Mouse (Mus musculus) heart, postnatal 0 days (tissue): Measurements from ENCODE around the gene Fmc1. TPM values are rescaled to one million over a fixed set of nuclear protein-coding genes. Genes with fewer than 3 reads are reported as not detected.
"Not testable (repeated sequence)": the region's sequence is repeated elsewhere in the genome, so short reads cannot be mapped to it uniquely, and the experiment has no call there.

Source experiments
- ATAC-seq: fragments of 200-750 bp; cut with Nextera tagmentation; 2 replicates; pipeline ENCODE4 v1.8.0; 2017; ENCODE audit warnings: low read depth, moderate number of reproducible peaks, moderate library complexity; ENCODE audit not compliant: insufficient read depth
- DNase-seq: peaks from one replicate; pipeline ENCODE4 v3.0.0-alpha.2; 2016; ENCODE audit warnings: low spot score
- H3K27ac ChIP-seq: fragments of 300-500 bp; sonication (generic); 2 replicates; pipeline ENCODE4 v1.5.1; 2014; ENCODE audit warnings: low read depth, mild to moderate bottlenecking
- H3K27me3 ChIP-seq: fragments of 300-500 bp; sonication (generic); 2 replicates; pipeline ENCODE4 v1.6.1; 2014; ENCODE audit warnings: low read length, mixed read lengths; ENCODE audit not compliant: control insufficient read depth, insufficient read depth
- H3K36me3 ChIP-seq: fragments of 300-500 bp; sonication (generic); replicated peaks from 2 replicates; pipeline ENCODE4 v1.6.1; 2014; ENCODE audit warnings: low read length, mixed read lengths; ENCODE audit not compliant: control insufficient read depth, insufficient read depth
- H3K4me1 ChIP-seq: fragments of 300-500 bp; sonication (generic); 2 replicates; pipeline ENCODE4 v1.6.1; 2014; ENCODE audit warnings: antibody characterized with exemption; ENCODE audit not compliant: control insufficient read depth, insufficient read depth
- H3K4me2 ChIP-seq: fragments of 300-500 bp; sonication (generic); 2 replicates; pipeline ENCODE4 v1.6.1; 2014; ENCODE audit warnings: low read depth, mild to moderate bottlenecking, low read length, moderate library complexity
- H3K4me3 ChIP-seq: fragments of 300-500 bp; sonication (generic); 2 replicates; pipeline ENCODE4 v1.5.1; 2014; ENCODE audit warnings: low read depth, low read length
- H3K9ac ChIP-seq: fragments of 300-500 bp; sonication (generic); replicated peaks from 2 replicates; pipeline ENCODE4 v1.6.1; 2014; ENCODE audit warnings: low read depth, low read length, mixed read lengths
- H3K9me3 ChIP-seq: fragments of 300-500 bp; sonication (generic); replicated peaks from 2 replicates; pipeline ENCODE4 v1.6.1; 2016; ENCODE audit warnings: low read length; ENCODE audit not compliant: control insufficient read depth
- CTCF ChIP-seq: IDR thresholded peaks from 2 replicates; pipeline ENCODE4 v1.5.1; 2016; ENCODE audit warnings: antibody characterized with exemption, control low read depth, low read depth
- EP300 ChIP-seq: IDR thresholded peaks from 2 replicates; pipeline ENCODE4 v1.6.1; 2016; ENCODE audit warnings: antibody characterized with exemption, low read depth
- WGBS: fragments of 180-500 bp; shearing (Covaris S2); extraction: QIAGEN DNeasy Blood & Tissue Kit; methylation state at CpG from one replicate; pipeline ENCODE4 v1.1.7; 2014; 5-methylcytosine and 5-hydroxymethylcytosine counted together
- polyA plus RNA-seq: library from polyadenylated mRNA; unstranded; fragments of >200 nt; fragmentation: Nextera tagmentation; extraction: Ambion mirVana; gene quantifications from 2 replicates; pipeline ENCODE4 v1.2.1, GENCODE M21; 2015
- total RNA-seq: library from RNA; depleted of rRNA; stranded (reverse); fragments of >200 nt; gene quantifications from 2 replicates; pipeline ENCODE4 v1.2.3, GENCODE M21; 2014; ENCODE audit warnings: low replicate concordance

Fmc1 gene
- total and polyA plus RNA-seq, 2 experiments from 2014 or later: 119 to 453 TPM

DNA sequence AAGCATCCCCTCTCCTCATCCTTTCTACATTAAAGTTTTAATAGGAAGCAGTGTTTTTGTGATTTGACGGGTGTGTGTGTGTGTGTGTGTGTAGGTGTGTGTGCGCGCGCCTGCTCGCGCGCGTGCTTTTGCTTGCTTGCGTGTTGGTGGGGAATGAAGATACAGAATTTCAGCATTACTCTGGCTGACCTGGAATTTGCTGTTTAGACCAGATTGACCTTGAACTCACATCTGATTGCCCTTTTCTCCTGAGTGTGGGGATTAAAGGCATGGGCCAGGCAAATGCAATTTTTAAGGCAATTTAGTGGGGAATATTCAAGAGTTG, 2.0 kb downstream of the Fmc1 start:
- no peak for ATAC-seq
- H3K4me1 ChIP-seq: peaks cover 14% of the 10 kb centered on the region
- H3K36me3 ChIP-seq: 0 out of 2 replicates have a peak, but pooled peaks cover 5% of the 10 kb centered on the region
- H3K4me2 ChIP-seq: peak overlapping the region; percentile 80
- DNase-seq: no peak
- H3K4me3 ChIP-seq: peak overlapping the region; percentile 71
- H3K27me3 ChIP-seq: no peaks in the 10 kb centered on the region
- TF ChIP-seq CTCF (no peak), EP300 (no peak)
- peak overlapping the region; percentile 82 for H3K9ac ChIP-seq
- WGBS: 2% methylated on average over 9 of the region's 9 CpGs
- peak overlapping the region; percentile 98 for H3K27ac ChIP-seq
- no peaks in the 10 kb centered on the region for H3K9me3 ChIP-seq

DNA sequence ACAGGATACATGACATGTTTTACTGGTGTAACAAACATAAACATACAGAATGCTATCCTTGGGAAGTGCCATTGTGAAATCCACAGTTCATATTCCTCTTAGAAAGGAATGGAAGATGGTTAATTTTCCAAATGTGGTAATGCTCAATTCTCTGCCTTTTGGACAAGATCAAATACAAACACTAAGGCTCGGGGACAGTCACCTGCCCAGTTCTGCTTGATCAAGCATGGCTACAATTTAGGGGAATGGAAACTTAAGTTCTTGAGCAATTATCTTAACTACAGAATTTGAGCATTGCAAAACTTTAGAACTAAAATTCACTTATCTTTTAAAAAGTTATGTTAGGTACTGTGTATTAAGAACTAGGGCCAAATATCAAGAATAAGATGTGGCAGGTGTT, 2.5 kb downstream of the Fmc1 start:
- Histone ChIP-seq H3K4me2 (peak overlapping the region; percentile 80), H3K9me3 (no peaks in the 10 kb centered on the region), H3K27me3 (no peaks in the 10 kb centered on the region), H3K4me3 (peak overlapping the region; percentile 71), H3K27ac (peak overlapping the region; percentile 98), H3K9ac (0 out of 2 replicates have a peak overlapping the region, but pooled peaks have one; percentile 82), H3K4me1 (peaks cover 14% of the 10 kb centered on the region), H3K36me3 (0 out of 2 replicates have a peak, but pooled peaks cover 5% of the 10 kb centered on the region)
- WGBS: 90% methylated on average over 1 of the region's 1 CpGs
- ATAC-seq (no peak), DNase-seq (no peak)
- TF ChIP-seq CTCF (no peak), EP300 (no peak)

DNA sequence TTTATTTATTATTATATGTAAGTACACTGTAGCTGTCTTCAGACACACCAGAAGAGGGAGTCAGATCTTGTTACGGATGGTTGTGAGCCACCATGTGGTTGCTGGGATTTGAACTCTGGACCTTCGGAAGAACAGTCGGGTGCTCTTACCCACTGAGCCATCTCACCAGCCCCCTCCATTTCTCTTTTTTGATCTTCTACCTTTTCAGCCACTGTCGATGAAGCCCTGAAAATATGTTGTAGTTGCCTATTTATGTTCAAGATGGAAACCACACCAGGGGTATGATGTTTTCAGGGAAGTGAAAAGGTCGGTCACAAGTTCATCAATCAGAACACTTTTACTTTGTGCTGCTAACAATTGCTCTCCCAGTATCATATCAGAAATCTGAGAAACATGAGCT, 10.8 kb downstream of the Fmc1 start:
- not testable (repeated sequence) for H3K36me3 ChIP-seq, H3K27me3 ChIP-seq, H3K4me2 ChIP-seq, H3K4me3 ChIP-seq, H3K9me3 ChIP-seq, H3K4me1 ChIP-seq, ATAC-seq, H3K9ac ChIP-seq, DNase-seq, H3K27ac ChIP-seq
- WGBS: 95% methylated on average over 4 of the region's 5 CpGs

DNA sequence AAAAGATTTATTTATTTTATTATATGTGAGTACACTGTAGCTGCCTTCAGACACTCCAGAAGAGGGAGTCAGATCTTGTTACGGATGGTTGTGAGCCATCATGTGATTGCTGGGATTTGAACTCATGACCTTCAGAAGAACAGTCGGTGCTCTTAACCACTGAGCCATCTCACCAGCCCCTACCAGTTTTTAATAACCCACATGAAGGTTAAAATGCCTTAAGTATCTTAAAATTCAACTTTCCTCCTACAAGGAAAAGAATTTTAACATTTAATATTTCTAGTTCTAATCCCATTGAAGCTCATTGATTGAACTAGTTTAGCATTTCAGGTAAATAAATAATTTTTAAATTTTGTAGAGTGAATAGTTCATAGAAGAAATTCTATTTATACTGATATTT, 13.7 kb downstream of the Fmc1 start:
- 84% methylated on average over 2 of the region's 2 CpGs for WGBS
- not testable (repeated sequence) for H3K4me3 ChIP-seq, H3K4me1 ChIP-seq, H3K9me3 ChIP-seq, DNase-seq, H3K27ac ChIP-seq, H3K36me3 ChIP-seq, H3K9ac ChIP-seq, H3K4me2 ChIP-seq, ATAC-seq, H3K27me3 ChIP-seq

DNA sequence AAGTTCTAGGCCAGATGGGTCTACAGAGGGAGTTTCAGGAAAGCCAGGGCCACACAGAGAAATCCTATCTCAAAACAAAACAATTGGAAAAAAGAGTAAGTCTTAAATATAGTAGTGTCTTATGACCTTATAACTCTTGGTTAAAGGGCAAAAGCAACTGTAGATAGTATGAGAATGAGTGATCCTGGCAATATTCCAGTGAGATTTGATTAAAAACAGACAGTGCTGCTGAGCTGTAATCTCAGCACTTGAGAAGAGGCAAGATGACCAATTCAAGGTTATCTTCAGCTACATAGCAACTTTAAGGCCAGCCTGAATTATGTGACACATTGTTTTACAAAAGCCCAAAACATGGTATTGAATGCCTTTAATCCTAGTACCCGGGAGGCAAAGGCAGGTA, 14.4 kb downstream of the Fmc1 start:
- ATAC-seq: no peak
- Histone ChIP-seq H3K9me3 (no peaks in the 10 kb centered on the region), H3K9ac (no peak overlapping the region), H3K27ac (peak overlapping the region; percentile 75), H3K27me3 (no peaks in the 10 kb centered on the region), H3K4me1 (peaks cover 9% of the 10 kb centered on the region), H3K4me2 (no peak overlapping the region), H3K36me3 (no peaks in the 10 kb centered on the region), H3K4me3 (no peak overlapping the region)
- no peak for TF ChIP-seq CTCF
- TF ChIP-seq EP300: no peak
- DNase-seq: peak; percentile 35
- WGBS: 23% methylated on average over 1 of the region's 1 CpGs

DNA sequence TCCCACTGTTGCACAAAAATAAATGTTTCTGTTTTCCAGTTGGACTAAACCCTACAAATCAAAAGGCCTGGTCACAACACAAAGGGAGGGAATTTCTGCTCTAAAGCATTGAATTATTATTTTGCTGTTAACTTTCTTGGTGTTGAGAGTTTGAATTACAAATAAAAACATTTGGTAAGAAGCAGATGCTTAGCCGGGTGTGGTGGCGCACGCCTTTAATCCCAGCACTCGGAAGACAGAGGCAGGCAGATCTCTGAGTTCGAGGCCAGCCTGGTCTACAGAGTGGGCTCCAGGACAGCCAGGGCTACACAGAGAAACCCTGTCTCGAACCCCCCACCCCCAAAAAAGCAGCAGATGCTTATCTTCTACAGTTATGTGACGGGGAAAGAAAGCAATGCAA, 15.3 kb downstream of the Fmc1 start:
- 95% methylated on average over 7 of the region's 7 CpGs for WGBS
- H3K36me3 ChIP-seq: not testable (repeated sequence)

DNA sequence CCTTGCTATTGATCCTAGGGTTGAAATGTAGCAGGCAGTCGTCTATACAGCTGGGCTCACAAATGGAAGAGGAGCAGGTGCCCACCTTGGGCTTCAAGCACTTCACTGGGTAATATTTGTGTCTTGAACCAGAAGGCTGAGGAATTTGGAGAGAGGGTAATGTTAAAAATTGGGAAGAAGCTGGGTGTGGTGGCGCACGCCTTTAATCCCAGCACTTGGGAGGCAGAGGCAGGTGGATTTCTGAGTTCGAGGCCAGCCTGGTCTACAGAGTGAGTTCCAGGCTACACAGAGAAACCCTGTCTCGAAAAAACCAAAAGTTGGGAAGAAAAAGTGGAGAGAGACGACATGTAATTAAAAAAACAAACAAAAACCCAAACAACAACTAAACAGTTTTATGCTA, 16.5 kb downstream of the Fmc1 start:
- not testable (repeated sequence) for ATAC-seq, H3K9me3 ChIP-seq, DNase-seq, H3K36me3 ChIP-seq, H3K27me3 ChIP-seq
- Histone ChIP-seq H3K9ac (peak overlapping the region; percentile 79; the same call in 1 of the 2 replicates), H3K27ac (peak overlapping the region; percentile 99), H3K4me1 (peaks cover 12% of the 10 kb centered on the region), H3K4me3 (peak overlapping the region; percentile 78), H3K4me2 (peak overlapping the region; percentile 63)
- 84% methylated on average over 6 of the region's 6 CpGs for WGBS

More for the DNA sequence above, 15.3 kb downstream of the Fmc1 start:
- peak overlapping the region; percentile 75 for H3K27ac ChIP-seq
- not testable (repeated sequence) for ATAC-seq, H3K9me3 ChIP-seq, H3K27me3 ChIP-seq, H3K4me3 ChIP-seq, H3K9ac ChIP-seq, DNase-seq, H3K4me2 ChIP-seq, H3K4me1 ChIP-seq
